Mouse (Mus musculus): ENCODE data around the gene Numb. TPM values are rescaled to one million over a fixed set of nuclear protein-coding genes. Genes with fewer than 3 reads are reported as not detected.

The Numb gene
- polyA plus RNA-seq, 1 experiment from 2014 or later: 12.9 TPM

GRCm38 (mm10) chr12:83816616-83817015, 105.1 kb downstream of the Numb start:
- DNase-seq (ENCODE audit: low spot score): no peak
- Histone ChIP-seq H3K4me1 (ENCODE audit: control insufficient read depth, insufficient read depth, low read length) (no peaks in the 10 kb centered on the region), H3K27me3 (replicated peaks; ENCODE audit: control insufficient read depth, insufficient read depth, low read length) (no peaks in the 10 kb centered on the region), H3K4me3 (ENCODE audit: low read depth, low read length) (no peak overlapping the region), H3K4me2 (ENCODE audit: low read length) (no peak overlapping the region), H3K9ac (ENCODE audit: low read length) (no peak overlapping the region), H3K27ac (ENCODE audit: low read depth, low read length) (no peak overlapping the region), H3K9me3 (replicated peaks; ENCODE audit: control insufficient read depth, low read length) (no peaks in the 10 kb centered on the region), H3K36me3 (ENCODE audit: control insufficient read depth, insufficient read depth, low read length) (no peaks in the 10 kb centered on the region)
- no peak for ATAC-seq
- WGBS: 87% methylated on average over 1 of the region's 1 CpGs

DNA sequence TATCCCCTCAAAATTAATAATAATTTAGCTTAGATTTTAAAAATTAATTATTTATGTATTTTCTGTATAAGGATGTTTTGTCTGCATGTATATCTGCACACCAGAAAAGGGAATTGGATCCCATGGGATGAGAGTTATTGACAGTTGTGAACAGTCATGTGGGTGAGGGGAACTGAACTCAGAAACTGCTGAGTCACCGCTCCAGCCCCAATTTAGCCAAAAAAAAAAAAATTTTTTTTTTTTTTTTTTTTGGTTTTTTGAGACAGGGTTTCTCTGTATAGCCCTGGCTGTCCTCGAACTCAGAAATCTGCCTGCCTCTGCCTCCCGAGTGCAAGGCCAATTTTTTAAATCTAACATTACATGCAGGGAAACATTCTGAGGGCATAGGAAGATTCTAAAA, 109.8 kb downstream of the Numb start:
- 96% methylated on average over 3 of the region's 3 CpGs for WGBS
- no peak overlapping the region for H3K27ac ChIP-seq (ENCODE audit: low read depth, low read length)
- no peaks in the 10 kb centered on the region for H3K4me1 ChIP-seq (ENCODE audit: control insufficient read depth, insufficient read depth, low read length)
- no peak overlapping the region for H3K4me2 ChIP-seq (ENCODE audit: low read length)
- no peaks in the 10 kb centered on the region for H3K27me3 ChIP-seq (replicated peaks; ENCODE audit: control insufficient read depth, insufficient read depth, low read length)
- no peak overlapping the region for H3K4me3 ChIP-seq (ENCODE audit: low read depth, low read length)
- DNase-seq (ENCODE audit: low spot score) (no peak), ATAC-seq (no peak)
- H3K9ac ChIP-seq (ENCODE audit: low read length): no peak overlapping the region
- no peaks in the 10 kb centered on the region for H3K9me3 ChIP-seq (replicated peaks; ENCODE audit: control insufficient read depth, low read length)
- peaks cover 11% of the 10 kb centered on the region for H3K36me3 ChIP-seq (ENCODE audit: control insufficient read depth, insufficient read depth, low read length)

DNA sequence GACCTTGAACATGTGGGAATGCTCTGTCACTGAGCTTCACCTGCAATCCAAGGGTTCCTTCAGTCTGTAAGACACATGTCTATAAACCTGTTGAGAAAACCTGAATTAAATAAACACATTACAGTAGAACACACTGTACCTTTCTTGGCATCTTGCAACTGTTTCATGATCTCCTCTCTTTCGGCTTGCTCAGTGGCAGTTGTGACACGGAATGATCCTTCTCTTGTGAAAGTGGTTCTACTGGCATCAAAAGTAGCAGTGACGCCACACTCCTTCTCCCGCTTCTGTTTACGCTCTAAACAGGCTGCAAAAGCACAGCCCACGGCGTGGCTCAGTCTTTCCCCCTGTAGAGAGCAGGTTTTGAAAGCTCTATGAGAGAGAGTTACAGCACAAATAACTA, 118.1 kb downstream of the Numb start:
- DNase-seq (ENCODE audit: low spot score) (no peak), ATAC-seq (no peak)
- Histone ChIP-seq H3K9ac (ENCODE audit: low read length) (no peak overlapping the region), H3K9me3 (replicated peaks; ENCODE audit: control insufficient read depth, low read length) (no peaks in the 10 kb centered on the region; the same call in 1 of the 2 replicates), H3K36me3 (ENCODE audit: control insufficient read depth, insufficient read depth, low read length) (peaks cover 66% of the 10 kb centered on the region), H3K27me3 (replicated peaks; ENCODE audit: control insufficient read depth, insufficient read depth, low read length) (no peaks in the 10 kb centered on the region), H3K4me3 (ENCODE audit: low read depth, low read length) (no peak overlapping the region), H3K27ac (ENCODE audit: low read depth, low read length) (no peak overlapping the region), H3K4me2 (ENCODE audit: low read length) (no peak overlapping the region), H3K4me1 (ENCODE audit: control insufficient read depth, insufficient read depth, low read length) (no peaks in the 10 kb centered on the region)
- 92% methylated on average over 7 of the region's 7 CpGs for WGBS

GRCm38 (mm10) chr12:83800943-83801342, 120.8 kb downstream of the Numb start:
- no peak overlapping the region for H3K4me3 ChIP-seq (ENCODE audit: low read depth, low read length)

GRCm38 (mm10) chr12:83798313-83798712, 123.4 kb downstream of the Numb start:
- H3K36me3 ChIP-seq (ENCODE audit: control insufficient read depth, insufficient read depth, low read length): peaks cover 57% of the 10 kb centered on the region

More at GRCm38 (mm10) chr12:83800943-83801342, 120.8 kb downstream of the Numb start:
- Histone ChIP-seq H3K9ac (ENCODE audit: low read length) (no peak overlapping the region), H3K36me3 (ENCODE audit: control insufficient read depth, insufficient read depth, low read length) (peaks cover 62% of the 10 kb centered on the region), H3K9me3 (replicated peaks; ENCODE audit: control insufficient read depth, low read length) (no peaks in the 10 kb centered on the region; the same call in 1 of the 2 replicates), H3K4me1 (ENCODE audit: control insufficient read depth, insufficient read depth, low read length) (no peaks in the 10 kb centered on the region), H3K4me2 (ENCODE audit: low read length) (no peak overlapping the region), H3K27me3 (replicated peaks; ENCODE audit: control insufficient read depth, insufficient read depth, low read length) (no peaks in the 10 kb centered on the region), H3K27ac (ENCODE audit: low read depth, low read length) (no peak overlapping the region)
- no peak for ATAC-seq
- DNase-seq (ENCODE audit: low spot score): peak; percentile 71
- WGBS: 65% methylated on average over 9 of the region's 9 CpGs

DNA sequence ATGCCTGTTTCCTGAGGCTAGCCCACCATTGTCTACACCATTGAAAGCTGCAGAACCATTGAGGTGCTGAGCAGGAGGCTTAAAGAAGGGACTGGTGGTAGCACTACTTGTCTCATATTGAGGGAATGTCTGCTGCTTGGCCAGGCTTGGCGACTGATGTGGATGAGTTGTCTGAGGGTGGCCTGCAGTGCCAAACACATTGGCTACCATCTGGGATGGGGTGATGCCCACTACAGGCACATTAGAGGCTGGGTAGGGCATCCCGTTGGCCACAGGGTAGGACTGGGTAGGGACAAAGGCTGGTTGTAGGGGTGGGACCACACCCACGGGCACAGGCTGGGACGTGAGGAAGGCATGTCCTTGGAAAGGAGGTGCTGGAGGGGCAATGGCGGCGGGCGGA, 126.1 kb downstream of the Numb start:
- Histone ChIP-seq H3K27me3 (replicated peaks; ENCODE audit: control insufficient read depth, insufficient read depth, low read length) (no peaks in the 10 kb centered on the region), H3K4me2 (ENCODE audit: low read length) (no peak overlapping the region), H3K27ac (ENCODE audit: low read depth, low read length) (no peak overlapping the region), H3K4me1 (ENCODE audit: control insufficient read depth, insufficient read depth, low read length) (no peaks in the 10 kb centered on the region), H3K4me3 (ENCODE audit: low read depth, low read length) (no peak overlapping the region), H3K9ac (ENCODE audit: low read length) (no peak overlapping the region), H3K9me3 (replicated peaks; ENCODE audit: control insufficient read depth, low read length) (no peaks in the 10 kb centered on the region), H3K36me3 (ENCODE audit: control insufficient read depth, insufficient read depth, low read length) (peaks cover 54% of the 10 kb centered on the region)
- 96% methylated on average over 7 of the region's 7 CpGs for WGBS
- ATAC-seq (no peak), DNase-seq (ENCODE audit: low spot score) (no peak)

More at GRCm38 (mm10) chr12:83798313-83798712, 123.4 kb downstream of the Numb start:
- H3K9ac ChIP-seq (ENCODE audit: low read length): no peak overlapping the region
- H3K4me3 ChIP-seq (ENCODE audit: low read depth, low read length): no peak overlapping the region
- H3K9me3 ChIP-seq (replicated peaks; ENCODE audit: control insufficient read depth, low read length): no peaks in the 10 kb centered on the region
- ATAC-seq (no peak), DNase-seq (ENCODE audit: low spot score) (no peak)
- no peak overlapping the region for H3K4me2 ChIP-seq (ENCODE audit: low read length)
- no peaks in the 10 kb centered on the region for H3K27me3 ChIP-seq (replicated peaks; ENCODE audit: control insufficient read depth, insufficient read depth, low read length)
- H3K4me1 ChIP-seq (ENCODE audit: control insufficient read depth, insufficient read depth, low read length): no peaks in the 10 kb centered on the region
- WGBS: 91% methylated on average over 5 of the region's 5 CpGs
- no peak overlapping the region for H3K27ac ChIP-seq (ENCODE audit: low read depth, low read length)

DNA sequence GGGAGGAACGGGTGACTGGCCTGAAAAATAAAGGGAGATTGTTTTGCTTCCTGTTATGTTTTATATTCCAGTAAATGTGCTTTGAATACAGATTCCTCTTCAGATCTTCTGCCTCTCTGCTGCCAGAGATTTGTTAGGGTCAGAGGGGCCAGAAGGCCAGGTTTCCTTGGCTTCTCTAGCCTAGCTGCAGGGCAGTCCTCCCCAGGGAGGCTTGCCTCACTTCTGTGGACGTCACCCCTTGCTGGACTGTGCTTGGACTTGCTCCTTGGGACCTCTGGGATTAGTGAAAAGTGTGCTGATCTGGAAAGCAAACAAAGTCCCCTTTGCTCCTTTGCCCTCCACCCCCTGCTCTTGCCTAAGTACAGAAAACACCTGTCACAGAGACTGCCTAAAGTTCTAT, 126.7 kb downstream of the Numb start:
- no peak overlapping the region for H3K4me2 ChIP-seq (ENCODE audit: low read length)
- ATAC-seq (no peak), DNase-seq (ENCODE audit: low spot score) (no peak)
- H3K4me1 ChIP-seq (ENCODE audit: control insufficient read depth, insufficient read depth, low read length): no peaks in the 10 kb centered on the region
- H3K9ac ChIP-seq (ENCODE audit: low read length): no peak overlapping the region
- H3K36me3 ChIP-seq (ENCODE audit: control insufficient read depth, insufficient read depth, low read length): peaks cover 49% of the 10 kb centered on the region
- H3K4me3 ChIP-seq (ENCODE audit: low read depth, low read length): no peak overlapping the region
- no peaks in the 10 kb centered on the region for H3K9me3 ChIP-seq (replicated peaks; ENCODE audit: control insufficient read depth, low read length)
- H3K27me3 ChIP-seq (replicated peaks; ENCODE audit: control insufficient read depth, insufficient read depth, low read length): no peaks in the 10 kb centered on the region
- no peak overlapping the region for H3K27ac ChIP-seq (ENCODE audit: low read depth, low read length)
- WGBS: 72% methylated on average over 2 of the region's 2 CpGs

DNA sequence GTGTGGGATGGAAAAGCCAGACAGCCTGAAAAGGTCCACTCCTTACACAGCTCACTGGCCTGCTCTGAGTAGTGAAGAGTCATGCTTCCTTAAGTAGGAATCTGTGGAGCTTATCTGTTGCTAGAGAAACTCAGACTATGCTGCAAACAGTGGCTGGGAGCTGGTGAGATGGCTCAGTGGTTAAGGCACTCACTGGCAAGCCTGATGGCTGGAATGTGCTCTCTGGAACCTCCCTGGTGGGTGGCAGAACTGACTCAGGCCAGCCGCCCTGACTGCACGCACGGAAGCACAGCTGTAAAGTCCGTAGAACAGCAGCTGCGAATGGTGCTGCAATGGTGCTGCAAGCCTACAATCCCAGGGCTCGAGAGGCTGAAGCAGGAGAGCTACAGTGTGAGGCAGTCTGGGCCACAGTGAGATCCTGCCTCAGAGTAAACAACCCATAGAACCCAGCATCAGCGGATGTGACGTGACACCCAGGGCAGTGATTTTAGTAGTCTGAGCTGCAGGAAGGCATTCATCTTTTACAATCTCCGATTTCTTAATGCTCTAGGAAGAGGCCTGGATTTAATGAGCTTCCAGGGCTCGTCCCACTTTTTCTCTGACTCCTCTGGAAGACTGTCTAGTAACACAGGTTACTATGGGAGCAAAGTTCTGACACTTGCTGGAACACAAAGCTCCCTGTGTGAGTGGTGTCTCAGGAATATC, 128.9 kb downstream of the Numb start:
- WGBS: 76% methylated on average over 10 of the region's 10 CpGs
- Histone ChIP-seq H3K9ac (ENCODE audit: low read length) (no peak overlapping the region), H3K36me3 (ENCODE audit: control insufficient read depth, insufficient read depth, low read length) (peaks cover 35% of the 10 kb centered on the region), H3K9me3 (replicated peaks; ENCODE audit: control insufficient read depth, low read length) (no peaks in the 10 kb centered on the region), H3K4me2 (ENCODE audit: low read length) (no peak overlapping the region), H3K27me3 (replicated peaks; ENCODE audit: control insufficient read depth, insufficient read depth, low read length) (no peaks in the 10 kb centered on the region), H3K4me1 (ENCODE audit: control insufficient read depth, insufficient read depth, low read length) (no peaks in the 10 kb centered on the region), H3K4me3 (ENCODE audit: low read depth, low read length) (no peak overlapping the region), H3K27ac (ENCODE audit: low read depth, low read length) (no peak overlapping the region)
- no peak for DNase-seq (ENCODE audit: low spot score)
- ATAC-seq: no peak

GRCm38 (mm10) chr12:83791737-83792136, 130.0 kb downstream of the Numb start:
- H3K27ac ChIP-seq (ENCODE audit: low read depth, low read length): no peak overlapping the region
- 89% methylated on average over 10 of the region's 10 CpGs for WGBS
- no peak overlapping the region for H3K4me3 ChIP-seq (ENCODE audit: low read depth, low read length)
- DNase-seq (ENCODE audit: low spot score) (peak; percentile 16), ATAC-seq (peak; percentile 54; the same call in 1 of the 2 replicates)
- H3K4me2 ChIP-seq (ENCODE audit: low read length): no peak overlapping the region
- no peaks in the 10 kb centered on the region for H3K4me1 ChIP-seq (ENCODE audit: control insufficient read depth, insufficient read depth, low read length)
- no peaks in the 10 kb centered on the region for H3K9me3 ChIP-seq (replicated peaks; ENCODE audit: control insufficient read depth, low read length)
- H3K9ac ChIP-seq (ENCODE audit: low read length): no peak overlapping the region
- H3K27me3 ChIP-seq (replicated peaks; ENCODE audit: control insufficient read depth, insufficient read depth, low read length): no peaks in the 10 kb centered on the region
- peaks cover 29% of the 10 kb centered on the region for H3K36me3 ChIP-seq (ENCODE audit: control insufficient read depth, insufficient read depth, low read length)
